Mouse (Mus musculus) kidney, postnatal 36 days (tissue): ENCODE results near the gene Islr.

Experiments
- DNase-seq, 2 experiments: peaks; one replicate each; pipeline ENCODE4 v3.0.0; 2021 to 2022; ENCODE audit warnings: mixed read lengths in 2 of 2

Gene Islr

GRCm38 (mm10) chr9:58150733-58151361 is 53.3 kb downstream of the Islr start:
- peak in 1 of 2 experiments; percentile 61 for DNase-seq

- DNase-seq = no peak
These were observed 55.3 kb downstream of the Islr start for GRCm38 (mm10) chr9:58148806-58149205.

- no peak for DNase-seq
These were observed 58.7 kb downstream of the Islr start for GRCm38 (mm10) chr9:58145417-58145816.

DNA sequence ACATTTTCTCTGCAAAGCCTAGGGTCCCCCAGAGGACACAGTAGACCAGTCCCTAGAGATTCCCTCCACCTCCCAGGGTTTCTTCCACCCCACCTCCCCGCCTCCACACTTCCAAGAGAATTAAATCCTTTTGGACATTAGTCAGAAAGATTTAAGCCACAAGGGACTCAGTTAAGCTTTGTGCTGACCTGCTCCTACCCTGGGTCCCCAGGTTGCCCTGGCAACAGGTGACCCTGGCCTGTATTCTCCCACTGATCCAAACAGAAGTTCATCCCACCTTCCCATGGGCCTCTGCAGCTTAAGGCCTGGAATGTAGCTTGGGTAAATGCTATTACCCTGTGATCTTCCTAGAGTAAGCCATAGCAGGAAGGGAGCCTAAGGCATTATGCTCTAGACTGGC is 59.4 kb downstream of the Islr start:
- no peak for DNase-seq

DNA sequence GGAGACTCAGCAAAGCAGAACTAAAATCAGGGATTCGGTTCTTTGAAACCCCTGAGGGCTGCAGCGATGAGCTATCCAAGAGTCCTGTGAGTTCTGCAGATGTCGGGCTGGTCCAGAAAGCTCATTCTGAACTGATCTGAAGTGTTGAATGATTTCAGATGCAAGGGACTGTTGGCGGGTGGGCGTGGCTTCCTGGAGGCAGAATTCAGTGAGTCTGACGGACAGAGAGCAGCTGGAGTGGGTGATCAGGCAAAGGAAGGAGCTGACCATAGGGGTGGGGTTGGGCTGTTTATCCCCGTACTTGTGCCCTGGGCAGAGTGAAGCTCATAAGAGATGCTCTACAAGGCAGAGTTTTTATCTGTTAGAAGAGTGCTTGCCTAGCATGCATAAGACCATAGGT is 60.7 kb downstream of the Islr start:
- DNase-seq = peak in 1 of 2 experiments; percentile 19

DNA sequence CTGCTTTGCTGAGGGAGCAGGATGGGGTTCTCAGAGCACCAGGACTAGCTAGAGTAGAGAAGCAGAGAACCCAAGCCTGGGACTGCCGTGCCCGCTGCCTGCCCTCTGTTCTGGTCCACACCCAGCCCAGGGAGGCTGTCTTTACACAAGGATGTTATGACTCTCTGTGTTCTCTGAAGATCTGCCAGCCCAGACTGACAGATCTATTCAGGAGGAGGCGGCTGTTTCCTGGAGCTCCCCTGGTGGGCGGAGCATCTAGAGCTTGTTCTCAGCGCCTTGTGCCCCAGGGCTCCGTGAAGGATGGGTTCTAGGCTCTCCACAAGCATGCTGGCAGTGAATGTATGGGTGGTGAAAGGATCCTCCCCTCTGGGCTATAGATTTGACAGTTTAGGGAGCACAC is 64.2 kb downstream of the Islr start:
- peak; percentile 45 to 51 for DNase-seq

DNA sequence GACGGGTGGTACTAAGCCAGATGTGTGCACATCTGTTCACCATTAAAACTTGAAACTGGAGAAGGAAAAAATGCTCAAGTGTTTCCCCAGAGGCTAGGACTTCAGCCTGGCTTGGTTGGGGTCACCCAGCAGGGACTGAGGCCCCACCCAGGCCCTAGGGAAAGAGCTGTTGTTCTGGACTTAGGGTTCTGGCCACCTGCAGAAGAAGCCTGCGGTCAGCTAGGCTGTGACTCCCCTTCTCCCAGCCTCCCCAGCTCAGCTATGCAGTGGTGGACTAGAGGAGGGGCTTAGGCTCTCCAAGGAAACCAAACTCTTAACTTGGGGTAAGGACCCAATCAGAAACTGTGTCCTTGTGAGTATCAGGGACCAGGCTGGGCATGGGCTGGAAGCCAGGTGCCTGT is 68.2 kb downstream of the Islr start:
- DNase-seq = no peak

- DNase-seq = no peak
These were observed 69.2 kb downstream of the Islr start for GRCm38 (mm10) chr9:58134906-58135305.

- DNase-seq = no peak
These were observed 69.9 kb downstream of the Islr start for GRCm38 (mm10) chr9:58133893-58134884.

DNA sequence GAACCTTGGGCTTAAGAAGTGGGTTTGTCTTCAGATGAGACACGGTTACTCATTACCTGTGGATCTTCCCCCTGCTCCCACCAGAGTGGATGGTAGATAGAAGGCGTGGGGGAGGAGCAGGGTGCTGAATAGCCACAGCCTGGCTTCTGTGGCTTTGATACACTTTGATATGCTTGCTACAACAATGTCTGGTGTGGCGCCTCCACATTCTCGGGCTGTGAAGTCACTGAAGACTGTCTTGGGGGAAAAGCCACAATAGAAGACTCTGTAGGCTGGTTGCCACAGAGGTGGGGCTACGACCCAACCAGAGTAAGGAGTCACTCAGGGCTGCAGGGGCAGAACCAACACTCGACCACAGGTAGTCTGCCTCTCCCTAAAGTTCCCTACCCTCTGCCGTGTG is 72.4 kb downstream of the Islr start:
- DNase-seq = peak in 1 of 2 experiments; percentile 31

DNA sequence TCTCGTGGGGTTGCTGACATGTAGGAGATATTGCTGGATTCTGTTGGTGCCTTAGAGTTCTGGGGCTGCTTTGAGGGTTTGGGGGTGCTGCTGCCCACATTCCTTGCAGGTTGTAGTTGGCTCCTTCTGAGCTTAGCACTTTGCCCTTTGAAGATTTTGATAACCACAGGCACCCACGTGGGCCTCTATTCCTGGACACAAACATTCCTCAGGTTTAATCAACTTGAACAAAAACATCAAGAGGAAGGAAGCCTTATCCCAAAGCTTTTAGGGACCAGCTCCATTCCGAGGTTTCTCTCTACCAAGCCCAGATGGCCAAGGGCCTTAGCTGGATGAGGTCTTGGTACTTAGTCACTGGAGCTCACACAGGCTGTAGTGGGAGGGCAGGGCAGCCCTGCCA is 73.2 kb downstream of the Islr start:
- DNase-seq = peak; percentile 23 to 59

DNA sequence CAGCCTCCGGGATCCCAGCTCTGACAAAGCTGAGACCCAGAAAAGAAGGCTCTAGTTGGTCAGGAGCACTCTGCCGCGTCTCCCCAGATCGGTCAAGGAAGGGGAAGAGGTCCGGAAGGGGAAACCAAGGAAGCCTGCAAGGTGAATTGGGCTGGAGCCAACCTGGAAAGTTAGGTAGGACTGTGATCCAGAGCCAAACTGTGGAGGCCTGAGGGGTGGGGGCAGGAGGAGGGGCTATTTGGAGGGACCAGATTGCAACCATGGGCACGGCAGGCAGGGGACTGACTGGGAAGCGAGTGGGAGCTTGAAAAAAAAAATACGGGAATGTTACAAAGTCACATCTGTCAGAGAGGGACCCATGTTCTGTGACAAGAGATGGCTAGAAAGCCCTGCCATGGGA is 74.6 kb downstream of the Islr start:
- DNase-seq = no peak

DNA sequence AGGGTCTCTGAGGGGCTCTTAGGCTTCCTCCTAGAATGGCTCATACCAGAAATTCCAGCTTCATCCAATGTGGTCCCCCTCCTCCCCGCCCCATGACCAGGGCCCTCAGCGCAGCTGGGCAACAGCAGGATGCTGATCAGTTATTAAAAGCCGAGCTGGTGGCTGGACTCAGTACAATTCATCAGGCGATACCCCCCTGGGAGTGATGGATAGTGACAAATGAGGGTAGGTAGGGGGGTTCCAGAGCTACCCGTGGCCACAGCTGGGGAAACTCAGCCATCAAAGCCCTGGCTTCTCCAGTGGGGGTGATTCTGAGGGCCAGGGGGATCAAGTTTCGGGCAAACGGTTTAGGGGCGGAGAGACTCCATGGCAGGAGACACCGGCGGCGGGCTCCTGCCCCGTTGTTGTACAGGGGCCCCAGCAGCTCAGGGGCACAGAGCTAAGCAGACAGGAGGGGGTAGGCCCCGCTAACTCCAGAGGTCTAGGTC is 75.1 kb downstream of the Islr start:
- DNase-seq = no peak

- DNase-seq = no peak
These were observed 78.3 kb downstream of the Islr start for GRCm38 (mm10) chr9:58125811-58126210.

GRCm38 (mm10) chr9:58125085-58125484 is 79.0 kb downstream of the Islr start:
- peak in 1 of 2 experiments; percentile 21 for DNase-seq

DNA sequence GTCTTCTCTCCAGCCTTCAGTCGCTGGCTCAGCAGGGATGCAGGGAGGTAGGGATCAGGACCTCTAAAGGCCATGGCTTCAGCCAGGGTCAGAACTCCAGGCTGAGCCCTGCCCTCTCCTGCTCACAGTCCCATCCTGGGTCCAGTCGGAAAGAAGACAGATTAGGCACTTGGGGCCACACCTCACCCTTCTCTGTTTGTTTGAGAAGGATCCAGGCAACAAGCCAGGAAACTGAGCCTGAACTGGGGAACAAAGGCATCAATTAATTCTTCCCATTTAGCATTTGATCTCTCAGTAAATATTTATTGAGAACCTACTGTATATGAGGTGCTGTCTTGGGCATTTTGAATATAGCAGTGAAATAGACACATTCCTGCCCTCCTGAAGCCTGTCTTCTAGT is 85.4 kb downstream of the Islr start, which contains the start of gene Ccdc33:
Ccdc33 (minus strand) TSS at position 153 of the 400 bp plus-strand sequence.
- DNase-seq = no peak

- no peak for DNase-seq
These were observed 88.0 kb downstream of the Islr start for GRCm38 (mm10) chr9:58116024-58116651.

DNA sequence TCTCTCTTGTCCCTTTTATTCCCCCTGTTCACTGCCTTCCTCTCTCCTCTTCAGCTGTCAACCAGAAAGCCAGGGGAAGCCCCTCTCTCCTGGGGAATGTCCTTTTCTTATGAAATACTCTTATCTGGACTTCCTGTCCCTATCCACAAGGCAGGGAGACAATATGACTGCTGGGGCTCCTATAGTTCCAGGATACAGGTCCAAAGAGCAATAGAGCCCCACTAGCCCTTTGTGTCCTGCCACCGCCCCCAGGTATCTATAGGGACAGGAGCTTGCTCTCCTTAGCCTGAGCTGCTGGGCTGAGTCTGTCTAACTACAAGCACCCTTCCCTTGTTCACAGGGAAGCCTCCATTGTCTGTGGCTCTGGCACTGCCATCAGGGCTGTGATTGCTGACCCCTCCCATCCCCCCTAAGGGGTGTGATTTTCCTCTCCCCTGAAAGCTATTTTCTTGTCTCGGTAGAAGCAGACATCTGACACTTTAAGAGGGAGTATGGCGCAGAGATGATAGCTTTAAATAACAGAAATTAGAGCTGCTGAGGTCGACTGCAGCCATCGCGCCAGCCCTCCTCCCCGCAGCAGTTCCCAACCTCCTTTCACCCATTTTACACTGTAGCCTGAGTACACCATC is 88.7 kb downstream of the Islr start:
- no peak for DNase-seq

DNA sequence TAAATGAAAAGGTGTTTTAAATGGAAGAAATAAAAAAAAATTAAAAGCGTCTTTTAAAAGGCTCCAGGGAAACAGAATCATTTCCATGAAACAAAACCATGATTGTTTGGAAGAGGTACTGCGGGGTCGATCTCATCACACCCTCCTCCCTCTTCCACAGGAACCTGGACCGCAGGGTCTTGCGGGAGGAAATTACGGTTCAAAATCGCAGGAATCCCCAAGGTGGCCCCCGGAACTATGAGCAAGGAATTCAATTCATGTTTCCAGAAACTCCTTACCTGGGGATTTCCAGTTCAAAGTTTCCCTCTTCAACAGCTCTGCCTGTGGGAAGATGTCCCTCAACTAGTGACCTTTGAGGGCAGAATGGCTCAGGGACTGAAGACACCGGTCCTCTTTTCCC is 90.1 kb downstream of the Islr start:
- DNase-seq = no peak

DNA sequence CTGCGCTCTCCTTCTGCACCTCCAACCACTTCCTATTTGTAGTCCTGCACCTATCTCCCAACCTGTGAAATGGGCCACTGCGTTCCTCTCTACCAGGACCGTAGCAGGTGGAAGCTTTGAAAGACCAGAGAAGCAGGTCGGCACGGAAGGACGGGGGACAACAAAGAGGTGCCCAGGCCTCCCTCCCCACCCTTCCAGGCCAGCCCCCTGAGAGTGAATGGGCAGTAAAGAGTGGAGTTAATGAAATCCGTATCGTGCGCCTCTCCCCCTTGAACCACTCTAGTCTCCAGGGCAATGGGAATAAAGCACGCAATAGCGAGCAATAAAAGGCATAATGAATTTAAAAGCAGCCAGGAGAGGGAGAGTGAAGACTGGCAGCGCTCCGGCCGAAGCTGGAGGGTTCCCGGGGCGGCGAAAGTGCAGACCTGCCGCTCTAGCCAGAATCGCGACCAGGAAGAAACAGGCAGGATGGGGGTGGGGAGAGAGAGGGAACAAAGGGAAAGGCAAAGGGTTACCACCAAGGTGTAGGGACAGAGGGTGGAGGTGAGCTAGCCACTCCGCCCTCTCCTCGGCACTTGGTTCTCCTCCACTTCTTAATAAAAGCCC is 90.7 kb downstream of the Islr start:
- peak; percentile 8 to 36 for DNase-seq

- DNase-seq = peak; percentile 23 to 32
These were observed 91.2 kb downstream of the Islr start for GRCm38 (mm10) chr9:58112866-58113278.

DNA sequence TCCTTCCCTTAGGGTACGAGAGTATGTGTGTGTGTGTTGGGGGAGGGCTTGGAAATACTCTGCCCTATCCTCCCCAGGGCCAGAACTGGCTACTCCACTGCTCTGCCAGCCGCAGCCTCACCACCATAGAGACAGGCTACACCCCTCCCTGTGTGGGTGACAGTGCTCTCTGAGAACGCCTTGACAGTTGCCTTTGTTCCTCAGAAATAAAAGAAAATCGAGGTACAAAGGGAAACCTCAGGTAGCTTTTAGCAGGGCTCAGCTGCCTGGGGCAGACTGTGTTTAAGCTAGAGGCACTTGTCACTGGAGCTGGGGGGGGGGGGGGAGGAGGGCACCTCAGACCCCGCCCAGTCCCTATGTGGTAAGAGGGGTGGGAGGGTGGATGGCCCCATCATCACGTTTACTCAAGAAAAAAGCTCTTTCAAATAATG is 91.8 kb downstream of the Islr start:
- DNase-seq = no peak
